ENCODE assay signal across 19 mouse cellular contexts in genomic region chr4:106193204-106193945, GRCm38 (mm10).
DNase-seq lines count a peak whose midpoint lies in the region; ATAC-seq and TF ChIP-seq lines count a peak whose summit lies in the region.
"Had no signal": no experiment of that assay in that cellular context is flagged by ENCODE, and none has a peak within 500 bp of the region (broad histone marks: within the 10 kb centered on the region; RNA-seq: fewer than 3 reads in every experiment).

No protein-coding gene starts in this region.

- H3K27ac ChIP-seq in embryonic facial prominence, embryonic 14.5 days (replicated peaks; ENCODE audit: low read depth, low read length), result no peak overlapping the region
- H3K27ac ChIP-seq in embryonic facial prominence, embryonic 10.5 days (replicated peaks), result no peak overlapping the region
- H3K27ac ChIP-seq in heart, embryonic 16.5 days (ENCODE audit: low read length), result peak overlapping the region; percentile 25; the same call in 1 of the 2 replicates
- H3K27ac ChIP-seq in lung, embryonic 14.5 days (ENCODE audit: low read depth), result no peak overlapping the region
- H3K27ac ChIP-seq in midbrain, embryonic 11.5 days (ENCODE audit: low read depth, low read length), result no peak overlapping the region
- H3K27ac ChIP-seq in intestine, embryonic 16.5 days (ENCODE audit: low read length), result no peak overlapping the region
- H3K27ac ChIP-seq: forebrain, embryonic 13.5 days; intestine, embryonic 15.5 days; layer of hippocampus, adult 2 months; midbrain, embryonic 12.5 days; stomach, postnatal 0 days had no signal

- no peaks in the 10 kb centered on the region for H3K27me3 ChIP-seq in embryonic facial prominence, embryonic 14.5 days (replicated peaks; ENCODE audit: control insufficient read depth, insufficient read depth, low read length)
- no peaks in the 10 kb centered on the region for H3K27me3 ChIP-seq in embryonic facial prominence, embryonic 10.5 days (replicated peaks; ENCODE audit: low read depth, poor library complexity, severe bottlenecking)
- no peaks in the 10 kb centered on the region for H3K27me3 ChIP-seq in heart, embryonic 16.5 days (ENCODE audit: control insufficient read depth, insufficient read depth, low read length)
- H3K27me3 ChIP-seq in lung, embryonic 14.5 days (ENCODE audit: insufficient read depth, low read length), result no peaks in the 10 kb centered on the region
- H3K27me3 ChIP-seq in midbrain, embryonic 11.5 days (ENCODE audit: control insufficient read depth, insufficient read depth, low read length), result no peaks in the 10 kb centered on the region
- H3K27me3 ChIP-seq in intestine, embryonic 16.5 days (replicated peaks; ENCODE audit: control insufficient read depth, insufficient read depth, low read length), result no peaks in the 10 kb centered on the region
- H3K27me3 ChIP-seq: forebrain, embryonic 13.5 days; intestine, embryonic 15.5 days; midbrain, embryonic 12.5 days had no signal

- no peaks in the 10 kb centered on the region for H3K4me1 ChIP-seq in embryonic facial prominence, embryonic 14.5 days (ENCODE audit: control insufficient read depth, insufficient read depth, low read length)
- H3K4me1 ChIP-seq in embryonic facial prominence, embryonic 10.5 days, result peaks cover 14% of the 10 kb centered on the region; the same call in 1 of the 2 replicates
- H3K4me1 ChIP-seq in heart, embryonic 16.5 days (ENCODE audit: control insufficient read depth, insufficient read depth, low read length), result peaks cover 11% of the 10 kb centered on the region; the same call in 1 of the 2 replicates
- no peaks in the 10 kb centered on the region for H3K4me1 ChIP-seq in lung, embryonic 14.5 days (ENCODE audit: insufficient read depth)
- no peaks in the 10 kb centered on the region for H3K4me1 ChIP-seq in midbrain, embryonic 11.5 days (ENCODE audit: control insufficient read depth, insufficient read depth, low read length)
- H3K4me1 ChIP-seq in intestine, embryonic 16.5 days (ENCODE audit: control insufficient read depth, insufficient read depth, low read length), result no peaks in the 10 kb centered on the region
- H3K4me1 ChIP-seq: forebrain, embryonic 13.5 days; intestine, embryonic 15.5 days; midbrain, embryonic 12.5 days had no signal

- peak; percentile 50; the same call in 1 of the 2 replicates for ATAC-seq in embryonic facial prominence, embryonic 14.5 days (ENCODE audit: low read depth)
- 0 out of 2 replicates have a peak, but pooled peaks have one; percentile 58 for ATAC-seq in heart, embryonic 16.5 days (replicated peaks; ENCODE audit: extremely low read depth, insufficient read depth, low FRiP score)
- no peak for ATAC-seq in lung, embryonic 14.5 days (ENCODE audit: insufficient read depth)
- ATAC-seq in midbrain, embryonic 11.5 days (ENCODE audit: low FRiP score), result no peak
- ATAC-seq in intestine, embryonic 16.5 days, result no peak
- ATAC-seq: forebrain, embryonic 13.5 days; hindbrain, embryonic 16.5 days; intestine, embryonic 15.5 days had no signal

- no peak for DNase-seq in embryonic facial prominence, embryonic 14.5 days (ENCODE audit: low spot score)
- no peak for DNase-seq in embryonic facial prominence, embryonic 10.5 days (ENCODE audit: low spot score)
- DNase-seq in heart, postnatal 25 days (ENCODE audit: low spot score), result no peak
- DNase-seq in lung, embryonic 14.5 days, result peak; percentile 25
- DNase-seq in skeletal muscle tissue, adult 2 months (ENCODE audit: low read depth, low spot score), result peak; percentile 47
- DNase-seq in midbrain, embryonic 11.5 days (ENCODE audit: low spot score, missing footprints), result no peak
- DNase-seq: adrenal gland, postnatal 36 days; cerebellum, adult 9-10 months; gastrocnemius, postnatal 25 days; kidney, postnatal 25 days; thymus, adult 2 months had no signal

- intact Hi-C loops in heart, postnatal 25 days (cut with DNase I), result no loop called here

- no peaks in the 10 kb centered on the region for H3K36me3 ChIP-seq in embryonic facial prominence, embryonic 14.5 days (ENCODE audit: control insufficient read depth, insufficient read depth, low read length)
- H3K36me3 ChIP-seq in embryonic facial prominence, embryonic 10.5 days (replicated peaks), result no peaks in the 10 kb centered on the region
- H3K36me3 ChIP-seq in heart, embryonic 16.5 days (ENCODE audit: control insufficient read depth, insufficient read depth), result no peaks in the 10 kb centered on the region
- H3K36me3 ChIP-seq in lung, embryonic 14.5 days (ENCODE audit: insufficient read depth), result no peaks in the 10 kb centered on the region
- H3K36me3 ChIP-seq in midbrain, embryonic 11.5 days (ENCODE audit: control insufficient read depth, insufficient read depth, low read length), result no peaks in the 10 kb centered on the region
- no peaks in the 10 kb centered on the region for H3K36me3 ChIP-seq in intestine, embryonic 16.5 days (ENCODE audit: control insufficient read depth, insufficient read depth, low read length)
- H3K36me3 ChIP-seq: intestine, embryonic 15.5 days; midbrain, embryonic 12.5 days had no signal

- 65% methylated on average over 3 of the region's 3 CpGs for WGBS in embryonic facial prominence, embryonic 14.5 days
- WGBS in embryonic facial prominence, embryonic 10.5 days, result 87% methylated on average over 3 of the region's 3 CpGs
- 57% methylated on average over 3 of the region's 3 CpGs for WGBS in heart, embryonic 16.5 days
- 64% methylated on average over 3 of the region's 3 CpGs for WGBS in lung, embryonic 14.5 days
- 88% methylated on average over 3 of the region's 3 CpGs for WGBS in midbrain, embryonic 11.5 days
- 77% methylated on average over 3 of the region's 3 CpGs for WGBS in intestine, embryonic 16.5 days

- no peak overlapping the region for H3K4me3 ChIP-seq in embryonic facial prominence, embryonic 14.5 days (ENCODE audit: low read depth, low read length)
- H3K4me3 ChIP-seq in embryonic facial prominence, embryonic 10.5 days, result no peak overlapping the region
- H3K4me3 ChIP-seq in heart, embryonic 16.5 days (ENCODE audit: low read length), result no peak overlapping the region
- H3K4me3 ChIP-seq in lung, embryonic 14.5 days (ENCODE audit: low read depth, low read length), result no peak overlapping the region
- H3K4me3 ChIP-seq in midbrain, embryonic 11.5 days (ENCODE audit: low read depth, low read length), result no peak overlapping the region
- H3K4me3 ChIP-seq in intestine, embryonic 16.5 days (ENCODE audit: low read length), result no peak overlapping the region
- H3K4me3 ChIP-seq: forebrain, embryonic 13.5 days; intestine, embryonic 15.5 days; layer of hippocampus, adult 2 months; midbrain, embryonic 12.5 days had no signal

- no peak overlapping the region for H3K9ac ChIP-seq in embryonic facial prominence, embryonic 14.5 days (ENCODE audit: low read depth, low read length)
- no peak overlapping the region for H3K9ac ChIP-seq in heart, embryonic 16.5 days (ENCODE audit: low read length)
- no peak overlapping the region for H3K9ac ChIP-seq in lung, embryonic 14.5 days
- H3K9ac ChIP-seq in midbrain, embryonic 11.5 days (ENCODE audit: low read length), result no peak overlapping the region
- no peak overlapping the region for H3K9ac ChIP-seq in intestine, embryonic 16.5 days (ENCODE audit: low read depth, low read length)
- H3K9ac ChIP-seq: forebrain, embryonic 13.5 days; intestine, embryonic 15.5 days; midbrain, embryonic 12.5 days had no signal

- H3K4me2 ChIP-seq in embryonic facial prominence, embryonic 14.5 days (ENCODE audit: low read depth, low read length), result no peak overlapping the region
- no peak overlapping the region for H3K4me2 ChIP-seq in heart, embryonic 16.5 days (ENCODE audit: low read depth, low read length)
- H3K4me2 ChIP-seq in lung, embryonic 14.5 days, result no peak overlapping the region
- H3K4me2 ChIP-seq in midbrain, embryonic 11.5 days, result no peak overlapping the region
- no peak overlapping the region for H3K4me2 ChIP-seq in intestine, embryonic 16.5 days (ENCODE audit: low read depth, low read length)
- H3K4me2 ChIP-seq: forebrain, embryonic 13.5 days; intestine, embryonic 15.5 days; midbrain, embryonic 12.5 days had no signal

- no peaks in the 10 kb centered on the region for H3K9me3 ChIP-seq in embryonic facial prominence, embryonic 14.5 days (ENCODE audit: control insufficient read depth, low read length)
- H3K9me3 ChIP-seq in embryonic facial prominence, embryonic 10.5 days, result no peaks in the 10 kb centered on the region
- H3K9me3 ChIP-seq in heart, embryonic 16.5 days (replicated peaks; ENCODE audit: control insufficient read depth, low read length), result no peaks in the 10 kb centered on the region
- no peaks in the 10 kb centered on the region for H3K9me3 ChIP-seq in lung, embryonic 14.5 days (ENCODE audit: low read depth, low read length)
- H3K9me3 ChIP-seq in midbrain, embryonic 11.5 days (ENCODE audit: control insufficient read depth, low read length), result no peaks in the 10 kb centered on the region
- H3K9me3 ChIP-seq in intestine, embryonic 16.5 days (ENCODE audit: control insufficient read depth, low read length), result no peaks in the 10 kb centered on the region
- H3K9me3 ChIP-seq: forebrain, embryonic 13.5 days; intestine, embryonic 15.5 days; midbrain, embryonic 12.5 days had no signal

- no peak for TF ChIP-seq CTCF in lung, embryonic 14.5 days (IDR thresholded peaks at IDR 0.05; ENCODE audit: low read depth)

Comparison
In these comparisons a context has a peak if more than half of its experiments do, and no peak if none do; other contexts are left out.
1. ATAC-seq: peak in embryonic facial prominence, embryonic 14.5 days (single experiment) and heart, embryonic 16.5 days (single experiment); none in lung, embryonic 14.5 days (single experiment), midbrain, embryonic 11.5 days (single experiment) and intestine, embryonic 16.5 days (single experiment).
2. DNase-seq: peak in lung, embryonic 14.5 days (single experiment) and skeletal muscle tissue, adult 2 months (single experiment); none in embryonic facial prominence, embryonic 14.5 days (single experiment), embryonic facial prominence, embryonic 10.5 days (single experiment), heart, postnatal 25 days (single experiment) and midbrain, embryonic 11.5 days (single experiment).